Mouse (Mus musculus) lung, postnatal 0 days (tissue): ENCODE measurements around the gene Ets2. TPM values are rescaled to one million over a fixed set of nuclear protein-coding genes. Genes with fewer than 3 reads are reported as not detected.

Experiments used
- ATAC-seq: fragments of 200-750 bp; cut with Nextera tagmentation; 2 replicates; pipeline ENCODE4 v1.8.0; 2017; ENCODE audit warnings: moderate library complexity
- DNase-seq: peaks from one replicate; pipeline ENCODE4 v3.0.0-alpha.2; 2016; ENCODE audit warnings: low spot score
- H3K27ac ChIP-seq: fragments of 300-500 bp; sonication (generic); 2 replicates; pipeline ENCODE4 v1.5.1; 2014; ENCODE audit warnings: antibody characterized with exemption, mild to moderate bottlenecking, low read length, mixed read lengths
- H3K27me3 ChIP-seq: fragments of 300-500 bp; sonication (generic); replicated peaks from 2 replicates; pipeline ENCODE4 v1.6.1; 2014; ENCODE audit warnings: low read length, mixed read lengths; ENCODE audit not compliant: insufficient read depth
- H3K36me3 ChIP-seq: fragments of 300-500 bp; sonication (generic); 2 replicates; pipeline ENCODE4 v1.6.1; 2014; ENCODE audit warnings: low read length, mixed read lengths; ENCODE audit not compliant: insufficient read depth
- H3K4me1 ChIP-seq: fragments of 300-500 bp; sonication (generic); 2 replicates; pipeline ENCODE4 v1.6.1; 2014; ENCODE audit warnings: antibody characterized with exemption, low read depth, low read length, mixed read lengths; ENCODE audit not compliant: insufficient read depth
- H3K4me2 ChIP-seq: fragments of 300-500 bp; sonication (generic); replicated peaks from 2 replicates; pipeline ENCODE4 v1.6.1; 2014; ENCODE audit warnings: low read depth, mild to moderate bottlenecking, low read length, moderate library complexity, mixed read lengths
- H3K4me3 ChIP-seq: fragments of 300-500 bp; sonication (generic); 2 replicates; pipeline ENCODE4 v1.5.1; 2014; ENCODE audit warnings: low read depth, low read length
- H3K9ac ChIP-seq: fragments of 300-500 bp; sonication (generic); replicated peaks from 2 replicates; pipeline ENCODE4 v1.6.1; 2014; ENCODE audit warnings: low read depth, mild to moderate bottlenecking
- H3K9me3 ChIP-seq: fragments of 300-500 bp; sonication (generic); 2 replicates; pipeline ENCODE4 v1.6.1; 2016; ENCODE audit warnings: low read length, mixed read lengths
- CTCF ChIP-seq: IDR thresholded peaks from 2 replicates; pipeline ENCODE4 v1.5.1; 2016; ENCODE audit warnings: antibody characterized with exemption, mild to moderate bottlenecking
- EP300 ChIP-seq: IDR thresholded peaks from 2 replicates; pipeline ENCODE4 v1.6.1; 2016; ENCODE audit warnings: antibody characterized with exemption, mild to moderate bottlenecking, control low read depth
- WGBS: fragments of 180-500 bp; shearing (Covaris S2); extraction: QIAGEN DNeasy Blood & Tissue Kit; methylation state at CpG from one replicate; pipeline ENCODE4 v1.1.7; 2014; 5-methylcytosine and 5-hydroxymethylcytosine counted together
- polyA plus RNA-seq: library from polyadenylated mRNA; unstranded; fragments of >200 nt; fragmentation: Nextera tagmentation; extraction: Ambion mirVana; gene quantifications from 2 replicates; pipeline ENCODE4 v1.2.1, GENCODE M21; 2015

Ets2 gene
- polyA plus RNA-seq, 1 experiment from 2014 or later, result 75.5 TPM

GRCm38 (mm10) chr16:95724251-95724650 lies 22.4 kb downstream of the Ets2 start:
- Histone ChIP-seq H3K4me3 (no peak overlapping the region), H3K27ac (no peak overlapping the region), H3K4me2 (no peak overlapping the region), H3K36me3 (peaks cover 16% of the 10 kb centered on the region), H3K27me3 (no peaks in the 10 kb centered on the region), H3K4me1 (no peaks in the 10 kb centered on the region), H3K9ac (no peak overlapping the region), H3K9me3 (0 out of 2 replicates have a peak, but pooled peaks cover 4% of the 10 kb centered on the region)
- DNase-seq, result no peak
- 81% methylated on average over 2 of the region's 2 CpGs for WGBS
- no peak for ATAC-seq
- TF ChIP-seq CTCF (no peak), EP300 (no peak)

GRCm38 (mm10) chr16:95724776-95725175 lies 22.9 kb downstream of the Ets2 start:
- DNase-seq (no peak), ATAC-seq (no peak)
- WGBS, result 75% methylated on average over 5 of the region's 5 CpGs
- Histone ChIP-seq H3K4me2 (no peak overlapping the region), H3K27ac (no peak overlapping the region), H3K4me1 (peaks cover 4% of the 10 kb centered on the region; the same call in 1 of the 2 replicates), H3K4me3 (no peak overlapping the region), H3K36me3 (peaks cover 15% of the 10 kb centered on the region), H3K9ac (no peak overlapping the region), H3K9me3 (0 out of 2 replicates have a peak, but pooled peaks cover 4% of the 10 kb centered on the region), H3K27me3 (no peaks in the 10 kb centered on the region)
- TF ChIP-seq EP300 (no peak), CTCF (no peak)

- 96% methylated on average over 4 of the region's 4 CpGs for WGBS
- Histone ChIP-seq H3K27me3 (no peaks in the 10 kb centered on the region), H3K36me3 (no peaks in the 10 kb centered on the region), H3K27ac (no peak overlapping the region), H3K4me2 (no peak overlapping the region), H3K9ac (no peak overlapping the region), H3K9me3 (0 out of 2 replicates have a peak, but pooled peaks cover 4% of the 10 kb centered on the region), H3K4me3 (no peak overlapping the region), H3K4me1 (peaks cover 8% of the 10 kb centered on the region; the same call in 1 of the 2 replicates)
- no peak for ATAC-seq
- no peak for TF ChIP-seq CTCF
- no peak for TF ChIP-seq EP300
- DNase-seq, result no peak
Observed at GRCm38 (mm10) chr16:95726802-95727201, 24.9 kb downstream of the Ets2 start.

- ATAC-seq (peak; percentile 94), DNase-seq (peak; percentile 97)
- H3K27me3 ChIP-seq, result no peaks in the 10 kb centered on the region
- H3K4me2 ChIP-seq, result no peak overlapping the region
- H3K27ac ChIP-seq, result peak overlapping the region; percentile 32; the same call in 1 of the 2 replicates
- no peaks in the 10 kb centered on the region for H3K9me3 ChIP-seq
- peaks cover 8% of the 10 kb centered on the region; the same call in 1 of the 2 replicates for H3K4me1 ChIP-seq
- H3K36me3 ChIP-seq, result no peaks in the 10 kb centered on the region
- WGBS, result 40% methylated on average over 10 of the region's 10 CpGs
- H3K9ac ChIP-seq, result no peak overlapping the region
- H3K4me3 ChIP-seq, result no peak overlapping the region
- TF ChIP-seq CTCF (no peak), EP300 (peak; percentile 97)
Observed at GRCm38 (mm10) chr16:95728453-95729435, 26.9 kb downstream of the Ets2 start.

GRCm38 (mm10) chr16:95729775-95730174 lies 27.9 kb downstream of the Ets2 start:
- 57% methylated on average over 6 of the region's 6 CpGs for WGBS
- Histone ChIP-seq H3K36me3 (no peaks in the 10 kb centered on the region), H3K9ac (no peak overlapping the region), H3K4me2 (no peak overlapping the region), H3K9me3 (no peaks in the 10 kb centered on the region), H3K27ac (0 out of 2 replicates have a peak overlapping the region, but pooled peaks have one; percentile 32), H3K4me1 (peaks cover 8% of the 10 kb centered on the region; the same call in 1 of the 2 replicates), H3K27me3 (no peaks in the 10 kb centered on the region), H3K4me3 (no peak overlapping the region)
- ATAC-seq, result no peak
- TF ChIP-seq EP300 (no peak), CTCF (no peak)
- no peak for DNase-seq

GRCm38 (mm10) chr16:95734785-95735184 lies 32.9 kb downstream of the Ets2 start:
- TF ChIP-seq EP300 (no peak), CTCF (no peak)
- Histone ChIP-seq H3K4me2 (no peak overlapping the region), H3K36me3 (no peaks in the 10 kb centered on the region), H3K27ac (no peak overlapping the region), H3K9me3 (no peaks in the 10 kb centered on the region), H3K4me1 (peaks cover 7% of the 10 kb centered on the region; the same call in 1 of the 2 replicates), H3K4me3 (no peak overlapping the region), H3K9ac (no peak overlapping the region), H3K27me3 (no peaks in the 10 kb centered on the region)
- DNase-seq (no peak), ATAC-seq (no peak)
- WGBS, result 71% methylated on average over 2 of the region's 2 CpGs
